Mouse (Mus musculus) adrenal gland, adult 8-10 months (tissue): Measurements from ENCODE around the gene Vmn2r19. TPM values are rescaled to one million over a fixed set of nuclear protein-coding genes. Genes with fewer than 3 reads are reported as not detected.

Experiments
- total RNA-seq, 4 experiments: library from RNA; stranded (reverse); gene quantifications; 2 replicates each; pipeline ENCODE4 v1.2.4; 2022

The Vmn2r19 gene
- total RNA-seq, 4 experiments from 2014 or later: not detected

Other genes starting within 250 kb of the Vmn2r19 start
- gene Clec4a2, start 201.9 kb upstream of the Vmn2r19 start, total RNA-seq: 1 to 10 TPM; 3.5 to 7.4 (median 5.0) TPM
- gene Clec4b2, start 135.4 kb upstream of the Vmn2r19 start, total RNA-seq: under 1 TPM in 3 of 4 experiments, not detected in 1; 0.20 to 0.59 (median 0.49) TPM
- 1 to 10 TPM in 3 of 4 experiments, not detected in 1; 2.4 to 3.0 (median 2.4) TPM for gene Clec4n, start 78.5 kb upstream of the Vmn2r19 start, total RNA-seq
- gene Clec4d, start 46.2 kb upstream of the Vmn2r19 start, total RNA-seq: 1 to 10 TPM in 3 of 4 experiments, under 1 TPM in 1; 0.87 to 2.3 (median 1.5) TPM
- under 1 TPM in 3 of 4 experiments, not detected in 1; 0.13 to 0.29 (median 0.21) TPM for gene Clec4e, start 18.5 kb upstream of the Vmn2r19 start, total RNA-seq
- gene Vmn2r20, start 109.8 kb downstream of the Vmn2r19 start, total RNA-seq: not detected
- gene Vmn2r21, start 225.1 kb downstream of the Vmn2r19 start, total RNA-seq: not detected